Mouse (Mus musculus): ENCODE measurements around the gene Adck1. TPM values are rescaled to one million over a fixed set of nuclear protein-coding genes. Genes with fewer than 3 reads are reported as not detected.
"Not testable (repeated sequence)": the region's sequence is repeated elsewhere in the genome, so short reads cannot be mapped to it uniquely, and the experiment has no call there.

Adck1 gene
- polyA plus RNA-seq, 1 experiment from 2014 or later = 27.2 TPM

DNA sequence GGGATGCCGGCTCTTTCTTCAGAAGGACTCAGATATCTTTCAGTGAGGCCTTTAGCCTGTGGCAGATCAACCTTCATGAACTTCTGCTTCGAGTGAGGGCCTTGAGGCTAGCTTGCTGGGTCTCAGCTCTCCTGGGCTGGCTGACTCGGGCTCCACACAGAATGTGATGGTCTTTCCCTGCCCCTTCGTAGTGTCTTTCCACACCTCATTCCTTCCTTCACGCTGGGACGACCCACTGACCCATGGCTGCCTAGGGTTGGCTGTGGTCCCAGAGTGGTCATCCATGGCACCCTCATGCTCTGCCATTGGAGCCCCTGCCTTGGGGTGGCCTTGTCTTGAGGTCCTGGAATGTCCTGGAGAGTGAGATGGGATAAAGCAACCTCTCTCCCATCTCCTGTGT, 100.7 kb downstream of the Adck1 start:
- no peaks in the 10 kb centered on the region for H3K27me3 ChIP-seq
- H3K36me3 ChIP-seq = peaks cover 13% of the 10 kb centered on the region
- H3K4me3 ChIP-seq (replicated peaks) = no peak overlapping the region
- no peaks in the 10 kb centered on the region for H3K4me1 ChIP-seq (replicated peaks)
- H3K9ac ChIP-seq (replicated peaks) = no peak overlapping the region
- H3K9me3 ChIP-seq = 0 out of 2 replicates have a peak, but pooled peaks cover 2% of the 10 kb centered on the region
- H3K27ac ChIP-seq = no peak overlapping the region
- H3K4me2 ChIP-seq (replicated peaks) = no peak overlapping the region
- WGBS = 90% methylated on average over 6 of the region's 6 CpGs
- no peak for ATAC-seq

DNA sequence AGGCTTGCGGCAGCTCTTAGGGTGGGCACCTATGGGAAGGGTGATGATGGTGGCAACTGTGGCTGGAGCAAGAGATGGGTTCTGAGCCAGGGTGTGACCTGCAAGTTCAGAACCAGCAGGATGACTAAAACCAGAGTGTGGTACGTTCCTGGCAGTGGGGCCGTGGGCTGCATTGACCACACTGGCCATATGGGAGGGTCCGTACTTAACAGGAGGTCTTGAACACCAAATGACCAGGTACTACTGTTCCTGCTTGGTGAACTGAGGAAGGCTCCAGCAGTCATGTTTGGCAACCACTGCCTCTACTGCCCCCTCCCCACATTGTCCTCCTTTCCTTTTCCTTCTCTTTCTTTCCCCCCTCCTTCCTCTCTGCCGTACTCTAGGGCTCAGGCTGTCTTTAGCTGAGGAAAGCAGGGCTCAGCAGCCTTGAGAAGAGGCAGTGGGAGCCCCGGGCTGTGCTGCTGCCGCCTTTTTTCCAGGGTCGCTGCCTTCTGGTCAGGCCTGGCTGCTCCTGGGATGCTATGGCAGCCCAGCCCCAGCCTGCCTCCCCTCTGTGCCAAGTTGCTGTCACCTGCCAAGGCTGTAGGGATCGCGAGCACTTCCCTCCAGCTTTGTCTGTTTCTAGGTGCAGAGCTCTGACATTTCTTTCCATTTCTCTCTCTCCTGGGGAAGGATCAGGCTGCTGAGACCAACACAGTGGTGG, 103.4 kb downstream of the Adck1 start:
- no peak overlapping the region for H3K9ac ChIP-seq (replicated peaks)
- 0 out of 2 replicates have a peak, but pooled peaks cover 2% of the 10 kb centered on the region for H3K9me3 ChIP-seq
- no peaks in the 10 kb centered on the region for H3K4me1 ChIP-seq (replicated peaks)
- no peak overlapping the region for H3K27ac ChIP-seq
- H3K27me3 ChIP-seq = no peaks in the 10 kb centered on the region
- H3K36me3 ChIP-seq = peaks cover 13% of the 10 kb centered on the region
- ATAC-seq = no peak
- no peak overlapping the region for H3K4me3 ChIP-seq (replicated peaks)
- H3K4me2 ChIP-seq (replicated peaks) = no peak overlapping the region
- 74% methylated on average over 10 of the region's 10 CpGs for WGBS

DNA sequence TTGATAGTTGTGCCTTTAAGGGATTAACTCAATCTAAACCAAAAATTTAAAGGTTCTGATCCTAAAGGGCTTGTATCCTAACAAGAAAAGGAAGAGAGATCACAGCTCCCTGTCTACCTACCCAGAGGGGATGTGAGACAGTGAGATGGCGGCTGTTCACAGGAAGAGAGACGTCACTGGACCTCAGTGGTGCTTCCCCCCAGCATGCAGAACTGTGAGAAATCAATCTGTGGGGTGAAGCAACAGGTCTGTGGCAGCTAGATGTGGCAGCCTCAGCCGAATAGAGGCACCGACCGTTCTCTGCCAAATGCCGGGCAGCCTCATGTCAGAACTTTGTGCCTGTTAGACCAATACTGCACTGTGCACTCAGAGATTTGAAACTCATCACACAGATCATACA, 106.4 kb downstream of the Adck1 start:
- ATAC-seq = no peak
- no peak overlapping the region for H3K4me3 ChIP-seq (replicated peaks)
- no peaks in the 10 kb centered on the region for H3K36me3 ChIP-seq
- H3K4me1 ChIP-seq (replicated peaks) = no peaks in the 10 kb centered on the region
- H3K27me3 ChIP-seq = no peaks in the 10 kb centered on the region
- H3K27ac ChIP-seq = no peak overlapping the region
- H3K4me2 ChIP-seq (replicated peaks) = no peak overlapping the region
- H3K9ac ChIP-seq (replicated peaks) = no peak overlapping the region
- 0 out of 2 replicates have a peak, but pooled peaks cover 2% of the 10 kb centered on the region for H3K9me3 ChIP-seq
- 91% methylated on average over 6 of the region's 6 CpGs for WGBS

DNA sequence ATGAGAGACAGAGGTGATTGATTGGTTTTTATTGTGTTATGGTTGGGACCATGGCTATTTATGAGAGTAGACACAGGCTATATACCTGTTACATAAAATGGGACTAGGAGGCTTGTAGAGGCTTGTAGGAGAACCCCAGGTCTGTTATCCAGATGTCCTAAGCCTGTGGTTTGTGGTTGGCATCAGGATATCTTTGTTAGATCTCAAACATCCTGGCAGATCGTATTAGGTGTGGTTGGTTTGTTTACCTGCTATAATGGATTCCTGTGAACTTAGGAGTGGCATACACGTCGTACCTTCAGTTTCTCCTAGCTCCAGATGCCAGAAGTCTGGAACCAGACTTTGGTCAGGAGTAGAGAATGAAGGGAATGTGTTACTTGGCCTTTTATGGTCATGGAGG, 106.9 kb downstream of the Adck1 start:
- WGBS = 91% methylated on average over 3 of the region's 3 CpGs

DNA sequence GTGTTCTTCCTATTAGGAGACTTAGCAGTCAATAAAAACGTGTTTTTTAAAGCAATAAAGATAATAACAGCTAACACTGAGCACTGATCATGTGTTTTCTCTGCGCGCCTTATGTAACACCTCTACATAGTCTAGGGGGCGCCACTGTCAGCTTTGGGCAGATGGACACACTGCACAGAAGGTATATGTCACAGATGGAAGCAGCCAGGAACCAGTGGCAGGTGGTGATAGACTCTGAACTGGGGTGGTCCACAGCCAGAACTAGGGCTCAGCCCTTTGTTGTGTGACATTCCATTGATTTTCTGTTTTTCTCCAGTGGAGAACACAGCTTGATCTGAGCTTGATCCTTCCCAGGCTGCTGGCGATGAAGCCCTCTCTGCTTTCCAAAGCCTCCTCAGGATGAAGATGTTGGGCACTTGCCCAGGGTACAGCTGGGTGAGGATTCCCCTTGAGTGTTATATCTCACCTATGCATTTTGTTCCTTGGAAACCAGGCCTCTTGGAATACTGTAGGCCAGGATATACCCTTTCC, 107.6 kb downstream of the Adck1 start:
- Histone ChIP-seq H3K27me3 (no peaks in the 10 kb centered on the region), H3K36me3 (no peaks in the 10 kb centered on the region), H3K9ac (replicated peaks) (no peak overlapping the region), H3K27ac (no peak overlapping the region), H3K4me2 (replicated peaks) (no peak overlapping the region), H3K4me1 (replicated peaks) (no peaks in the 10 kb centered on the region), H3K4me3 (replicated peaks) (no peak overlapping the region), H3K9me3 (0 out of 2 replicates have a peak, but pooled peaks cover 2% of the 10 kb centered on the region)
- WGBS = 68% methylated on average over 5 of the region's 5 CpGs
- no peak for ATAC-seq

More for the DNA sequence above, 106.9 kb downstream of the Adck1 start:
- ATAC-seq = no peak
- no peak overlapping the region for H3K4me3 ChIP-seq (replicated peaks)
- no peaks in the 10 kb centered on the region for H3K27me3 ChIP-seq
- no peaks in the 10 kb centered on the region for H3K4me1 ChIP-seq (replicated peaks)
- H3K9me3 ChIP-seq = 0 out of 2 replicates have a peak, but pooled peaks cover 2% of the 10 kb centered on the region
- H3K4me2 ChIP-seq (replicated peaks) = no peak overlapping the region
- H3K36me3 ChIP-seq = no peaks in the 10 kb centered on the region
- no peak overlapping the region for H3K9ac ChIP-seq (replicated peaks)
- H3K27ac ChIP-seq = no peak overlapping the region

DNA sequence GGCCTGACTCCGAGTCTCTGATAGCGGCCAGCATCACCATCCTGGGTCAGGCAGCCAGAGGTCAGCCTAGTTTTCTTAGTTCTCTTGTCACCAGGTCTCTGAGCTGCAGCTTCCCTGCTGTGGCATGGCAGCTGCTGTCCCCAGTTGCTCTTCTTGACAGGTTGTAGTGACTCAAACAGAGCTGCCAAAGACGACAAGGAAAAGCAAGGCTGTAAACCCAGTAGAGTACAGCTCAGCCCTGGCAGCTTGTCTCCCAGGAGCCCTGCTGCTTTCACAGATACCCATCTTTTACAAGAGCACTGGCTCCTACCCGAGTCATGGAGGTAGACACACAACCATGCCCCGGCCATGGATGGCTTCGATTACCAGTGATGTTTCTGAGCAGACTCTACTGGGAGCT, 108.3 kb downstream of the Adck1 start:
- Histone ChIP-seq H3K27ac (no peak overlapping the region), H3K9ac (replicated peaks) (no peak overlapping the region), H3K27me3 (no peaks in the 10 kb centered on the region), H3K9me3 (0 out of 2 replicates have a peak, but pooled peaks cover 2% of the 10 kb centered on the region), H3K4me2 (replicated peaks) (no peak overlapping the region), H3K36me3 (no peaks in the 10 kb centered on the region), H3K4me3 (replicated peaks) (no peak overlapping the region), H3K4me1 (replicated peaks) (no peaks in the 10 kb centered on the region)
- ATAC-seq = no peak
- WGBS = 70% methylated on average over 6 of the region's 6 CpGs

DNA sequence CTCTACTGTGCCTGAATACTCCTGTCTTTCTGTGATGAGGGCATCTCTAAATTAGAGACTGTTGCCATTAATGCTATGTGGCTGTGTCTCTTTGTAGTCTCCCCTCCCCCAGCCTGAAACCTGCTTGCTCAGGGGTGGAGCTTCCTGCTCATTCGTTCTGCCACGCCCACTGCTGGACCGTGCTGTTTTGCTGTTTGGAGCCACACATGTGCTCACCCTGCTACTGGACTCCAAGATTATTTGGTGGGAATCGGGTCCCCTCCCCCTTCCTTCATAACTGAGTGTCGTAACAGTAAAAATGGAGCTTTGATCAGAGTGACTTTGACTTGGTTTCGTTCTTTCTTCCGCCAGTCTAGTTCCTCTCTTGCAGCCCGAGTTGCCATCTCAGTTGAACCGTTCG, 111.5 kb downstream of the Adck1 start:
- H3K9ac ChIP-seq (replicated peaks); H3K4me2 ChIP-seq (replicated peaks); H3K4me3 ChIP-seq (replicated peaks); H3K36me3 ChIP-seq; H3K9me3 ChIP-seq; ATAC-seq; H3K27ac ChIP-seq; H3K27me3 ChIP-seq; H3K4me1 ChIP-seq (replicated peaks): not testable (repeated sequence)
- 69% methylated on average over 10 of the region's 10 CpGs for WGBS

DNA sequence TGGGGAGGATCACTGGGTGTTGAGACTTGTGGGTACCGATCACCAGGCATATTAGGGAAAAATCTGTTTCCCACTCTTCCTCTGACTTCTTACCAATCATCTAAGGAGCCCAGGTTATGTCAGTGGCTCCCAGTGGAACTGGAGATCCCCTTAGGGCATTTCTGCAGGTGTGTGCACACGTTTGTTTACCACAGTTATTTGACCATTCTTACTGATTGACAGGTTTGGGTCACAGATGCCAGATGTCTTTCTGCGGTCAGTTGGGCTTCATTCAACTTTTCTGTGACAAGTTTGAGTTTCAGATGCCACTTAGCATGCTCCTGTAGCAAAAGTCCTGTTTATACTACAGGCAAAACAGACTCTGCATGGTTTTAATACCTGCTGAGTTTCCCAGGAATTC, 112.5 kb downstream of the Adck1 start:
- Histone ChIP-seq H3K4me2 (replicated peaks) (no peak overlapping the region), H3K4me3 (replicated peaks) (no peak overlapping the region), H3K4me1 (replicated peaks) (no peaks in the 10 kb centered on the region), H3K9me3 (no peaks in the 10 kb centered on the region), H3K9ac (replicated peaks) (no peak overlapping the region), H3K27me3 (no peaks in the 10 kb centered on the region), H3K27ac (no peak overlapping the region), H3K36me3 (no peaks in the 10 kb centered on the region)
- WGBS = 86% methylated on average over 3 of the region's 3 CpGs
- no peak for ATAC-seq

DNA sequence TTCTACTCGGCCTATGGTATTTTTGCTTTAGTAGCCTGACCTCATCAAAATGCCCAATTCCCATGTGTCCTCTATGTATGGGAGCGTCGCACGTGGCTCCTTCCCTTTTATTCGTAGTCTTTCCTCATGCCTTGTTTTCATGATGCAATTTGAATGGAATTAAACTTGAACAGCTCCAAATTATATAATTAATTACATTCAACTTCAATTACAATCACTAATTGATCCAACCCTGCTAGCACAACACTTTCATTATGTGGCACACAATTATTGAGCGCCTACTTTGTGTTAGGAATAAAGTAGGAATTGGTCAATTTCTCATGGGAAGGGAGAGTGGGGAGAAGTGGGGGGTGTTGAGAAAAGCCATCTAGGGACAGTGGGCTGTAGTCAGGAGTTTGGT, 113.4 kb downstream of the Adck1 start:
- no peaks in the 10 kb centered on the region for H3K9me3 ChIP-seq
- no peaks in the 10 kb centered on the region for H3K36me3 ChIP-seq
- no peaks in the 10 kb centered on the region for H3K27me3 ChIP-seq
- no peak overlapping the region for H3K9ac ChIP-seq (replicated peaks)
- 73% methylated on average over 6 of the region's 6 CpGs for WGBS
- no peak overlapping the region for H3K4me3 ChIP-seq (replicated peaks)
- no peaks in the 10 kb centered on the region for H3K4me1 ChIP-seq (replicated peaks)
- ATAC-seq = no peak
- H3K4me2 ChIP-seq (replicated peaks) = no peak overlapping the region
- no peak overlapping the region for H3K27ac ChIP-seq

DNA sequence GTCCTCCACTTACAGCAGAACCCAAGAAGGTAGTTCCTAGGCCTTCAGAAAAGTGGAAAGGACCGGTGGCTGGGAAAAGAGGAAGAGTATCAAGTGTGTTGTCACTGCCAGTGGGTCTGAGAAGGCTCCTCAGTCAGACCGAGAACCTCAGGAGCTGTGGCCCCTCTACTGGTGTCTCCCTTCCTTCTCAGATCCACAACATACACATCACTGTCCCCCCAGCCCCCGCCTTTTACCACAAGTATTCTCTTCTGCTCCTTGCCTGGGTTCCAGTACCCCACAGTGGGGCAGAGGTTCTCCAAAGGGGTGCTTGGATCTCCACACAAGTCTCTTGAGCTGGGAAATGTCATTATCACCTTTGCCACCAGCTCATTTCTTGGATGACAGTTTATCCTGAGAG, 115.5 kb downstream of the Adck1 start:
- Histone ChIP-seq H3K36me3 (no peaks in the 10 kb centered on the region), H3K9me3 (no peaks in the 10 kb centered on the region), H3K4me1 (replicated peaks) (no peaks in the 10 kb centered on the region), H3K4me3 (replicated peaks) (no peak overlapping the region), H3K9ac (replicated peaks) (no peak overlapping the region), H3K27me3 (no peaks in the 10 kb centered on the region), H3K27ac (no peak overlapping the region), H3K4me2 (replicated peaks) (no peak overlapping the region)
- 85% methylated on average over 3 of the region's 3 CpGs for WGBS
- no peak for ATAC-seq

DNA sequence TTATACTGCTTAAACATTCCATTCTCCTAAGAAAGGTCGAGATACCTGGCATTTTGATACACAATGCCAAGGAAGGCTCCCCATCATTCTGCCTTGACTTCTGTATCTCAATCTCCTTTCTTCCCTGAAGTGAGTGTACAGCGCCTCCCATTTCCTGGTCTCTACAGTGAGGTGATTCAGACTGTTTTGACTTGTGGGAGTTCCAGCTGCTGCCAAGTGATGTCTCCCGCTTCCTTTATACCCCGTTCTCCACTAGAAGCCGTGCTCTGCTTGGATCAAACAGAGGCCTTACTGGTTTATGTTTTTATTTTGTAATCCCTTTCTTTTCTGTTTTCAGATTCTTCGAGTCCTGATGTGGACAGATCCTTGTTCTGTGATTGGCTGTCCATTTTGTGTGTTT, 116.3 kb downstream of the Adck1 start:
- Histone ChIP-seq H3K27ac (no peak overlapping the region), H3K4me3 (replicated peaks) (no peak overlapping the region), H3K9me3 (no peaks in the 10 kb centered on the region), H3K27me3 (no peaks in the 10 kb centered on the region), H3K36me3 (no peaks in the 10 kb centered on the region), H3K4me2 (replicated peaks) (no peak overlapping the region), H3K4me1 (replicated peaks) (no peaks in the 10 kb centered on the region), H3K9ac (replicated peaks) (no peak overlapping the region)
- no peak for ATAC-seq
- WGBS = 83% methylated on average over 6 of the region's 6 CpGs

DNA sequence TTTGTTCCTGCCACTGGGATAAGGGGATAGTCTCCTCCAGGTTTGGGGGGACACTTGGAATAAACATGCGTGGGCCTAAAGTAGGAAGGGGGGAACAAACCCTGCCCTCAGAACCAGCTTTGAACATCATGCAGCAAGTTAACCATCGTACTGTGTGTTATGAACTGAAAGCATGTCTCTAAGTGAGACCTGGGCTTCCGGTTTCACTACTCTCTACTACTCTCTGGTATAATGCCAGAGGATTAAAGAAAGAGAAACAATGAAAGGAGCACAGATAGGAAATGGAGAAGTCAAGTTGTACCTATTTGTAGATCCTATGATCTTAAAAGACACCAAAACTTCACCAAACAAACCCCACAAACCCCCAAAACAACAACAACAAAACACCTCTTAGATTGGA, 121.3 kb downstream of the Adck1 start:
- Histone ChIP-seq H3K4me3 (replicated peaks) (no peak overlapping the region), H3K4me2 (replicated peaks) (no peak overlapping the region), H3K9me3 (no peaks in the 10 kb centered on the region), H3K4me1 (replicated peaks) (no peaks in the 10 kb centered on the region), H3K27ac (no peak overlapping the region), H3K36me3 (no peaks in the 10 kb centered on the region), H3K27me3 (no peaks in the 10 kb centered on the region), H3K9ac (replicated peaks) (no peak overlapping the region)
- WGBS = 95% methylated on average over 3 of the region's 3 CpGs
- no peak for ATAC-seq

DNA sequence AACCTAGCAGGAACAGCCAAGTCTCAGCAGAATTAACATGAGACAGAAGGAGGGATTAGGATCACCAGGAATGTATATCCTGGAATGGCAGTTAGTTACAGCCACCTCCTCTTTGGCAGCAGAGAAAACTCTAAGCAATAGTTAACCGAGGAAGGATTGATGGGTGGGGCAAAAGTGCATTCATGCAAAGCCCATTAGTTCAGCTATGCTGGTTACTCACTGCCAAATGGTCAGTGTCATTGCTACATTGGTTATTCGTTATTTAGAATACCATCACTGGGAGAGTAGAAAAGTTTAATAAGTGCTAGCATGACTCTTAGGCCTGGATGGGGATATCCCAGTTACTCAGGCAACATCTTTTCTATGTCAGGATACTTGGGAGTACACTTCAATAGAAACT, 130.5 kb downstream of the Adck1 start:
- no peak overlapping the region for H3K4me2 ChIP-seq (replicated peaks)
- WGBS = 63% methylated on average over 2 of the region's 2 CpGs
- H3K27me3 ChIP-seq = no peaks in the 10 kb centered on the region
- no peak overlapping the region for H3K9ac ChIP-seq (replicated peaks)
- no peaks in the 10 kb centered on the region for H3K36me3 ChIP-seq
- H3K4me1 ChIP-seq (replicated peaks) = no peaks in the 10 kb centered on the region
- H3K4me3 ChIP-seq (replicated peaks) = no peak overlapping the region
- H3K9me3 ChIP-seq = no peaks in the 10 kb centered on the region
- no peak for ATAC-seq
- H3K27ac ChIP-seq = no peak overlapping the region

All from midbrain, embryonic 13.5 days (tissue).